Mouse (Mus musculus) G1E (cell line): ENCODE data around the gene Ptgir. TPM values are rescaled to one million over a fixed set of nuclear protein-coding genes. Genes with fewer than 3 reads are reported as not detected.

Experiments used
- ATAC-seq: 2 replicates; pipeline ENCODE4 v1.8.0; 2016; ENCODE audit warnings: mild to moderate bottlenecking; ENCODE audit not compliant: insufficient number of reproducible peaks, poor library complexity, low FRiP score, severe bottlenecking; ENCODE audit errors: extremely low read depth
- DNase-seq: peaks from one replicate; pipeline ENCODE4 v3.0.0; 2012; ENCODE audit warnings: low spot score
- H3K27me3 ChIP-seq: 2 replicates; pipeline ENCODE4 v1.6.1; 2012; ENCODE audit warnings: mild to moderate bottlenecking, low read length, inconsistent platforms; ENCODE audit not compliant: insufficient read depth
- H3K36me3 ChIP-seq: replicated peaks from 2 replicates; pipeline ENCODE3; 2012; ENCODE audit warnings: mild to moderate bottlenecking, inconsistent platforms
- H3K4me1 ChIP-seq: 2 replicates; pipeline ENCODE4 v1.6.1; 2012; ENCODE audit warnings: low read depth, low read length, inconsistent platforms, mixed read lengths; ENCODE audit not compliant: insufficient read depth
- H3K4me3 ChIP-seq: 2 replicates; pipeline ENCODE4 v1.5.1; 2012; ENCODE audit warnings: low read depth, mild to moderate bottlenecking, inconsistent platforms, low read length, moderate library complexity, mixed read lengths
- H3K9me3 ChIP-seq: replicated peaks from 2 replicates; pipeline ENCODE4 v1.6.1; 2012; ENCODE audit warnings: inconsistent platforms
- CTCF ChIP-seq: IDR thresholded peaks from 2 replicates; pipeline ENCODE4 v1.5.1; 2012; ENCODE audit warnings: low read depth, low read length, inconsistent platforms, mixed read lengths
- GATA1 ChIP-seq: IDR thresholded peaks from 2 replicates; pipeline ENCODE4 v1.6.1; 2012; ENCODE audit warnings: borderline replicate concordance, low read length, inconsistent platforms, mixed read lengths
- GATA2 ChIP-seq: IDR thresholded peaks from 2 replicates; pipeline ENCODE4 v1.6.1; 2012; ENCODE audit warnings: low read depth, low read length, inconsistent platforms, borderline replicate concordance
- POLR2AphosphoS5 ChIP-seq: IDR thresholded peaks from 2 replicates; pipeline ENCODE4 v1.6.1; 2012; ENCODE audit warnings: low read depth, low read length, inconsistent platforms; ENCODE audit not compliant: insufficient replicate concordance
- TAL1 ChIP-seq: conservative IDR thresholded peaks from 2 replicates; pipeline ENCODE4 v1.6.1; 2012; ENCODE audit warnings: low read depth, low read length, inconsistent platforms, mixed read lengths
- polyA plus RNA-seq: library from polyadenylated mRNA; stranded (reverse); fragments of >175 nt; gene quantifications from 2 replicates; pipeline ENCODE4 v1.2.3, GENCODE M21; 2012
- total RNA-seq, 2 experiments: library from RNA; stranded (forward) in 1 of 2; stranded (reverse) in 1 of 2; fragments of 200-1000 nt in 1 of 2; fragments of >200 nt in 1 of 2; fragmentation: Nextera tagmentation in 1 of 2; gene quantifications; 2 replicates each; pipeline ENCODE4 v1.2.3; 2014 to 2017

Ptgir gene
- total and polyA plus RNA-seq, 3 experiments: 0.05 to 3.5 TPM; not detected in 1

DNA sequence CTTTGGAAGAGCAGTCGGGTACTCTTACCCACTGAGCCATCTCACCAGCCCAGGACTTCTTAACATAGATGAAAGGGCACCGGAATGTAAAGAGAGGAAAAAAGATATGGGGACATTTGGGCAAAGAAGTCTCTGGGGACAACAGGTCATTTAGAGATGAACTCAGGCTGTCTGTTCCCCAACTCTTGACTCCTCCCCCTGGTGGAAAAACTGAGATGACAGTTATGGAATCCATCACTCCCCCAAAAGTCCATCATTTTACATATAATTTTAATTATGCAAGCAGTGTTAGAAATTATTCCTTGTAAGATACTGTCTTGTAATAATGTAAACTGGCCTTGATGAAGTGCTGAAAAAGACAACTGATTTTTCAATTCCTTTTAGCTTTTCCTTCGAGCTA is 28.6 kb upstream of the Ptgir start:
- ATAC-seq: no peak

GRCm38 (mm10) chr7:16879796-16880547 is 26.3 kb upstream of the Ptgir start:
- no peak for ATAC-seq
- H3K27me3 ChIP-seq: peaks cover 49% of the 10 kb centered on the region
- TF ChIP-seq GATA2: no peak
- TF ChIP-seq GATA1: no peak
- no peak for TF ChIP-seq POLR2AphosphoS5
- TF ChIP-seq TAL1: no peak
- TF ChIP-seq CTCF: no peak
- peaks cover 19% of the 10 kb centered on the region for H3K4me1 ChIP-seq
- H3K4me3 ChIP-seq: no peak overlapping the region
- H3K36me3 ChIP-seq: no peaks in the 10 kb centered on the region
- H3K9me3 ChIP-seq: peaks cover 5% of the 10 kb centered on the region
- no peak for DNase-seq

More for the DNA sequence above, 28.6 kb upstream of the Ptgir start:
- H3K36me3 ChIP-seq: no peaks in the 10 kb centered on the region
- H3K4me3 ChIP-seq: no peak overlapping the region
- H3K9me3 ChIP-seq: no peaks in the 10 kb centered on the region
- H3K4me1 ChIP-seq: peaks cover 28% of the 10 kb centered on the region
- peaks cover 35% of the 10 kb centered on the region for H3K27me3 ChIP-seq
- TF ChIP-seq CTCF: no peak
- TF ChIP-seq GATA2: no peak
- TF ChIP-seq TAL1: no peak
- TF ChIP-seq POLR2AphosphoS5: no peak
- no peak for TF ChIP-seq GATA1
- DNase-seq: no peak

- TF ChIP-seq GATA2 (no peak), CTCF (no peak), POLR2AphosphoS5 (no peak), TAL1 (no peak), GATA1 (no peak)
- Histone ChIP-seq H3K4me1 (peaks cover 15% of the 10 kb centered on the region), H3K9me3 (peaks cover 12% of the 10 kb centered on the region), H3K36me3 (no peaks in the 10 kb centered on the region), H3K4me3 (no peak overlapping the region), H3K27me3 (peaks cover 50% of the 10 kb centered on the region)
- DNase-seq (no peak), ATAC-seq (no peak)
These were observed 25.7 kb upstream of the Ptgir start for GRCm38 (mm10) chr7:16880615-16881014.

GRCm38 (mm10) chr7:16883162-16883561 is 23.1 kb upstream of the Ptgir start:
- no peak overlapping the region for H3K4me3 ChIP-seq
- H3K4me1 ChIP-seq: no peaks in the 10 kb centered on the region; the same call in 1 of the 2 replicates
- H3K36me3 ChIP-seq: no peaks in the 10 kb centered on the region
- ATAC-seq (no peak), DNase-seq (no peak)
- H3K27me3 ChIP-seq: peaks cover 39% of the 10 kb centered on the region
- no peak for TF ChIP-seq TAL1
- no peak for TF ChIP-seq POLR2AphosphoS5
- TF ChIP-seq GATA2: no peak
- no peak for TF ChIP-seq GATA1
- no peak for TF ChIP-seq CTCF
- peaks cover 24% of the 10 kb centered on the region for H3K9me3 ChIP-seq

DNA sequence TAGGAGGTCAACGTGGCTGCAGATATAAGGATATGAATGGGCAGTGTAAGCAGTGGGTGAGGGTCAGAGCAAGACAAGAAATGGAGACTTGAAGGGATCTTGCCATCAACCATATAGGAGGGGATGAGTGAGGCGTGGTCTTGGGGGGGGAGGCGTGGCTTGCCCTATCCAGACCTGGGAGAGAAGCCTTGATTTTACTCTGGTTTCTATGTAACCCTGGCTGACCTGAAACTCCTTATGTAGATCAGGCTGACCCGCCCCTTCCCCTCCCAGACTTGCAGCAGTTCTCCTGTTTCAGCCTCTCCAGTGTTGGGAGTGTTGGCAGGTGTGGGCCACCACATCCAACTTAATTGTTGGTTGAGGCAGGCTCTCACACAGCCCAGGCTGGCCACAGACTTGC is 22.0 kb upstream of the Ptgir start:
- no peak overlapping the region for H3K4me3 ChIP-seq
- DNase-seq: no peak
- no peaks in the 10 kb centered on the region for H3K36me3 ChIP-seq
- no peaks in the 10 kb centered on the region; the same call in 1 of the 2 replicates for H3K4me1 ChIP-seq
- no peak for ATAC-seq
- peaks cover 24% of the 10 kb centered on the region for H3K9me3 ChIP-seq
- peaks cover 40% of the 10 kb centered on the region for H3K27me3 ChIP-seq
- no peak for TF ChIP-seq GATA1

GRCm38 (mm10) chr7:16885271-16885776 is 21.0 kb upstream of the Ptgir start:
- Histone ChIP-seq H3K36me3 (no peaks in the 10 kb centered on the region), H3K4me1 (no peaks in the 10 kb centered on the region; the same call in 1 of the 2 replicates), H3K9me3 (peaks cover 24% of the 10 kb centered on the region), H3K4me3 (no peak overlapping the region; the same call in 1 of the 2 replicates), H3K27me3 (peaks cover 32% of the 10 kb centered on the region)
- ATAC-seq (no peak), DNase-seq (no peak)
- TF ChIP-seq CTCF: no peak
- no peak for TF ChIP-seq TAL1
- TF ChIP-seq POLR2AphosphoS5: no peak
- TF ChIP-seq GATA2: no peak
- TF ChIP-seq GATA1: no peak
